Mouse (Mus musculus): ENCODE results near the gene Stx11.
A peak's percentile ranks its signal among the peaks of the same experiment; 100 is the strongest.

The Stx11 gene

GRCm38 (mm10) chr10:12916376-12916775 is 47.7 kb downstream of the Stx11 start:
- no peak for DNase-seq (ENCODE audit: low read depth in 2 of 2, low spot score in 2 of 2)

GRCm38 (mm10) chr10:12915826-12916225 is 48.3 kb downstream of the Stx11 start:
- no peak for DNase-seq (ENCODE audit: low read depth in 2 of 2, low spot score in 2 of 2)

GRCm38 (mm10) chr10:12914203-12914602 is 49.9 kb downstream of the Stx11 start:
- DNase-seq (ENCODE audit: low read depth in 2 of 2, low spot score in 2 of 2) = no peak

GRCm38 (mm10) chr10:12911981-12912530 is 52.0 kb downstream of the Stx11 start:
- DNase-seq (ENCODE audit: low read depth in 2 of 2, low spot score in 2 of 2) = no peak

GRCm38 (mm10) chr10:12911451-12911850 is 52.6 kb downstream of the Stx11 start:
- no peak for DNase-seq (ENCODE audit: low read depth in 2 of 2, low spot score in 2 of 2)

GRCm38 (mm10) chr10:12909891-12910290 is 54.2 kb downstream of the Stx11 start:
- DNase-seq (ENCODE audit: low read depth in 2 of 2, low spot score in 2 of 2) = no peak

- no peak for DNase-seq (ENCODE audit: low read depth in 2 of 2, low spot score in 2 of 2)
Observed at GRCm38 (mm10) chr10:12909179-12909578, 54.9 kb downstream of the Stx11 start.

GRCm38 (mm10) chr10:12904140-12904528 is 60.0 kb downstream of the Stx11 start:
- DNase-seq (ENCODE audit: low read depth in 2 of 2, low spot score in 2 of 2) = no peak

- DNase-seq (ENCODE audit: low read depth in 2 of 2, low spot score in 2 of 2) = no peak
Observed at GRCm38 (mm10) chr10:12903440-12904139, 60.5 kb downstream of the Stx11 start.

- no peak for DNase-seq (ENCODE audit: low read depth in 2 of 2, low spot score in 2 of 2)
Observed at GRCm38 (mm10) chr10:12899901-12900300, 64.2 kb downstream of the Stx11 start.

- DNase-seq (ENCODE audit: low read depth in 2 of 2, low spot score in 2 of 2) = no peak
Observed at GRCm38 (mm10) chr10:12893339-12893738, 70.8 kb downstream of the Stx11 start.

- peak in 1 of 2 experiments; percentile 11 for DNase-seq (ENCODE audit: low read depth in 2 of 2, low spot score in 2 of 2)
Observed at GRCm38 (mm10) chr10:12888373-12888772, 75.7 kb downstream of the Stx11 start.
